Mouse (Mus musculus): ENCODE measurements around the gene Iqgap3. TPM values are rescaled to one million over a fixed set of nuclear protein-coding genes. Genes with fewer than 3 reads are reported as not detected.
A peak's percentile ranks its signal among the peaks of the same experiment; 100 is the strongest.

The Iqgap3 gene
- polyA plus RNA-seq, 1 experiment from 2014 or later = 1.8 TPM

- no peaks in the 10 kb centered on the region for H3K9me3 ChIP-seq (replicated peaks; ENCODE audit: control insufficient read depth, low read length, poor library complexity, severe bottlenecking)
- H3K4me3 ChIP-seq (ENCODE audit: low read depth, low read length) = no peak overlapping the region
- no peak for ATAC-seq
- no peak overlapping the region for H3K4me2 ChIP-seq (ENCODE audit: low read length)
- H3K27me3 ChIP-seq (ENCODE audit: control insufficient read depth, insufficient read depth, low read depth, low read length) = no peaks in the 10 kb centered on the region
- H3K27ac ChIP-seq (ENCODE audit: low read length) = no peak overlapping the region
- H3K9ac ChIP-seq (ENCODE audit: low read depth, low read length) = no peak overlapping the region
- no peaks in the 10 kb centered on the region for H3K4me1 ChIP-seq (ENCODE audit: control insufficient read depth, insufficient read depth, low read length)
- H3K36me3 ChIP-seq (ENCODE audit: control insufficient read depth, insufficient read depth, low read length) = no peaks in the 10 kb centered on the region
- 58% methylated on average over 4 of the region's 4 CpGs for WGBS
Measured at GRCm38 (mm10) chr3:88129006-88129405, 47.2 kb downstream of the Iqgap3 start.

GRCm38 (mm10) chr3:88131071-88131470 is 49.3 kb downstream of the Iqgap3 start:
- H3K27ac ChIP-seq (ENCODE audit: low read length) = no peak overlapping the region
- no peak overlapping the region for H3K9ac ChIP-seq (ENCODE audit: low read depth, low read length)
- no peaks in the 10 kb centered on the region for H3K27me3 ChIP-seq (ENCODE audit: control insufficient read depth, insufficient read depth, low read depth, low read length)
- H3K36me3 ChIP-seq (ENCODE audit: control insufficient read depth, insufficient read depth, low read length) = no peaks in the 10 kb centered on the region
- no peak for ATAC-seq
- no peaks in the 10 kb centered on the region for H3K4me1 ChIP-seq (ENCODE audit: control insufficient read depth, insufficient read depth, low read length)
- 97% methylated on average over 3 of the region's 3 CpGs for WGBS
- no peak overlapping the region for H3K4me3 ChIP-seq (ENCODE audit: low read depth, low read length)
- no peaks in the 10 kb centered on the region for H3K9me3 ChIP-seq (replicated peaks; ENCODE audit: control insufficient read depth, low read length, poor library complexity, severe bottlenecking)
- H3K4me2 ChIP-seq (ENCODE audit: low read length) = no peak overlapping the region

- ATAC-seq = no peak
- Histone ChIP-seq H3K4me3 (ENCODE audit: low read depth, low read length) (no peak overlapping the region), H3K27ac (ENCODE audit: low read length) (no peak overlapping the region), H3K4me2 (ENCODE audit: low read length) (no peak overlapping the region), H3K9ac (ENCODE audit: low read depth, low read length) (no peak overlapping the region), H3K9me3 (replicated peaks; ENCODE audit: control insufficient read depth, low read length, poor library complexity, severe bottlenecking) (no peaks in the 10 kb centered on the region), H3K27me3 (ENCODE audit: control insufficient read depth, insufficient read depth, low read depth, low read length) (no peaks in the 10 kb centered on the region), H3K4me1 (ENCODE audit: control insufficient read depth, insufficient read depth, low read length) (0 out of 2 replicates have a peak, but pooled peaks cover 1% of the 10 kb centered on the region), H3K36me3 (ENCODE audit: control insufficient read depth, insufficient read depth, low read length) (no peaks in the 10 kb centered on the region)
- 48% methylated on average over 2 of the region's 2 CpGs for WGBS
Measured at GRCm38 (mm10) chr3:88132492-88132891, 50.7 kb downstream of the Iqgap3 start.

GRCm38 (mm10) chr3:88133187-88133771 is 51.5 kb downstream of the Iqgap3 start:
- 63% methylated on average over 4 of the region's 4 CpGs for WGBS

GRCm38 (mm10) chr3:88136346-88136745 is 54.6 kb downstream of the Iqgap3 start:
- H3K27ac ChIP-seq (ENCODE audit: low read length) = no peak overlapping the region
- H3K9ac ChIP-seq (ENCODE audit: low read depth, low read length) = no peak overlapping the region
- H3K36me3 ChIP-seq (ENCODE audit: control insufficient read depth, insufficient read depth, low read length) = no peaks in the 10 kb centered on the region
- peaks cover 14% of the 10 kb centered on the region for H3K4me1 ChIP-seq (ENCODE audit: control insufficient read depth, insufficient read depth, low read length)
- no peak overlapping the region for H3K4me2 ChIP-seq (ENCODE audit: low read length)
- ATAC-seq = no peak
- H3K9me3 ChIP-seq (replicated peaks; ENCODE audit: control insufficient read depth, low read length, poor library complexity, severe bottlenecking) = no peaks in the 10 kb centered on the region
- no peak overlapping the region for H3K4me3 ChIP-seq (ENCODE audit: low read depth, low read length)
- peaks cover 7% of the 10 kb centered on the region for H3K27me3 ChIP-seq (ENCODE audit: control insufficient read depth, insufficient read depth, low read depth, low read length)
- WGBS = 84% methylated on average over 9 of the region's 9 CpGs

More at GRCm38 (mm10) chr3:88133187-88133771, 51.5 kb downstream of the Iqgap3 start:
- Histone ChIP-seq H3K4me2 (ENCODE audit: low read length) (no peak overlapping the region), H3K4me1 (ENCODE audit: control insufficient read depth, insufficient read depth, low read length) (peaks cover 2% of the 10 kb centered on the region; the same call in 1 of the 2 replicates), H3K9ac (ENCODE audit: low read depth, low read length) (no peak overlapping the region), H3K9me3 (replicated peaks; ENCODE audit: control insufficient read depth, low read length, poor library complexity, severe bottlenecking) (no peaks in the 10 kb centered on the region), H3K27ac (ENCODE audit: low read length) (no peak overlapping the region), H3K36me3 (ENCODE audit: control insufficient read depth, insufficient read depth, low read length) (no peaks in the 10 kb centered on the region), H3K27me3 (ENCODE audit: control insufficient read depth, insufficient read depth, low read depth, low read length) (no peaks in the 10 kb centered on the region), H3K4me3 (ENCODE audit: low read depth, low read length) (no peak overlapping the region)
- no peak for ATAC-seq

- H3K9ac ChIP-seq (ENCODE audit: low read depth, low read length) = no peak overlapping the region
- 74% methylated on average over 4 of the region's 4 CpGs for WGBS
- H3K36me3 ChIP-seq (ENCODE audit: control insufficient read depth, insufficient read depth, low read length) = no peaks in the 10 kb centered on the region
- no peaks in the 10 kb centered on the region for H3K9me3 ChIP-seq (replicated peaks; ENCODE audit: control insufficient read depth, low read length, poor library complexity, severe bottlenecking)
- no peak overlapping the region for H3K27ac ChIP-seq (ENCODE audit: low read length)
- no peak overlapping the region for H3K4me3 ChIP-seq (ENCODE audit: low read depth, low read length)
- ATAC-seq = no peak
- H3K27me3 ChIP-seq (ENCODE audit: control insufficient read depth, insufficient read depth, low read depth, low read length) = peaks cover 7% of the 10 kb centered on the region
- H3K4me1 ChIP-seq (ENCODE audit: control insufficient read depth, insufficient read depth, low read length) = peaks cover 17% of the 10 kb centered on the region
- no peak overlapping the region for H3K4me2 ChIP-seq (ENCODE audit: low read length)
Measured at GRCm38 (mm10) chr3:88136945-88137494, 55.2 kb downstream of the Iqgap3 start.

- H3K4me1 ChIP-seq (ENCODE audit: control insufficient read depth, insufficient read depth, low read length) = peaks cover 17% of the 10 kb centered on the region
- H3K27me3 ChIP-seq (ENCODE audit: control insufficient read depth, insufficient read depth, low read depth, low read length) = peaks cover 7% of the 10 kb centered on the region
- H3K9ac ChIP-seq (ENCODE audit: low read depth, low read length) = peak overlapping the region; percentile 50; the same call in 1 of the 2 replicates
- H3K9me3 ChIP-seq (replicated peaks; ENCODE audit: control insufficient read depth, low read length, poor library complexity, severe bottlenecking) = no peaks in the 10 kb centered on the region
- peak overlapping the region; percentile 83 for H3K27ac ChIP-seq (ENCODE audit: low read length)
- peak overlapping the region; percentile 95 for H3K4me2 ChIP-seq (ENCODE audit: low read length)
- H3K36me3 ChIP-seq (ENCODE audit: control insufficient read depth, insufficient read depth, low read length) = no peaks in the 10 kb centered on the region
- no peak for ATAC-seq
- H3K4me3 ChIP-seq (ENCODE audit: low read depth, low read length) = peak overlapping the region; percentile 46
- WGBS = 8% methylated on average over 3 of the region's 3 CpGs
Measured at GRCm38 (mm10) chr3:88137821-88138220, 56.0 kb downstream of the Iqgap3 start.

- peak overlapping the region; percentile 46 for H3K4me3 ChIP-seq (ENCODE audit: low read depth, low read length)
- peak overlapping the region; percentile 64 for H3K9ac ChIP-seq (ENCODE audit: low read depth, low read length)
- peak overlapping the region; percentile 95 for H3K4me2 ChIP-seq (ENCODE audit: low read length)
- no peaks in the 10 kb centered on the region for H3K36me3 ChIP-seq (ENCODE audit: control insufficient read depth, insufficient read depth, low read length)
- peaks cover 7% of the 10 kb centered on the region for H3K27me3 ChIP-seq (ENCODE audit: control insufficient read depth, insufficient read depth, low read depth, low read length)
- peak overlapping the region; percentile 83 for H3K27ac ChIP-seq (ENCODE audit: low read length)
- H3K4me1 ChIP-seq (ENCODE audit: control insufficient read depth, insufficient read depth, low read length) = peaks cover 20% of the 10 kb centered on the region
- H3K9me3 ChIP-seq (replicated peaks; ENCODE audit: control insufficient read depth, low read length, poor library complexity, severe bottlenecking) = no peaks in the 10 kb centered on the region
- ATAC-seq = peak; percentile 80
- under 1% methylated on average over 32 of the region's 32 CpGs for WGBS
Measured at GRCm38 (mm10) chr3:88138336-88139242, 56.8 kb downstream of the Iqgap3 start.

Data from midbrain, embryonic 16.5 days (tissue).